Mouse (Mus musculus): ENCODE data around the gene N4bp2.
"Not testable (repeated sequence)": the region's sequence is repeated elsewhere in the genome, so short reads cannot be mapped to it uniquely, and the experiment has no call there.

- TF ChIP-seq GATA1, TAL1 (IDR thresholded peaks at IDR 0.05; ENCODE audit: low read length): not testable (repeated sequence)
Observed at GRCm38 (mm10) chr5:65717903-65718211, 45.5 kb upstream of the N4bp2 start.
